Mouse (Mus musculus): ENCODE results near the gene Dnmt1.

Dnmt1 gene

GRCm38 (mm10) chr9:20888386-20888765 lies 71.3 kb downstream of the Dnmt1 start:
- in situ Hi-C loops (cut with MboI, MseI), result no loop called here

DNA sequence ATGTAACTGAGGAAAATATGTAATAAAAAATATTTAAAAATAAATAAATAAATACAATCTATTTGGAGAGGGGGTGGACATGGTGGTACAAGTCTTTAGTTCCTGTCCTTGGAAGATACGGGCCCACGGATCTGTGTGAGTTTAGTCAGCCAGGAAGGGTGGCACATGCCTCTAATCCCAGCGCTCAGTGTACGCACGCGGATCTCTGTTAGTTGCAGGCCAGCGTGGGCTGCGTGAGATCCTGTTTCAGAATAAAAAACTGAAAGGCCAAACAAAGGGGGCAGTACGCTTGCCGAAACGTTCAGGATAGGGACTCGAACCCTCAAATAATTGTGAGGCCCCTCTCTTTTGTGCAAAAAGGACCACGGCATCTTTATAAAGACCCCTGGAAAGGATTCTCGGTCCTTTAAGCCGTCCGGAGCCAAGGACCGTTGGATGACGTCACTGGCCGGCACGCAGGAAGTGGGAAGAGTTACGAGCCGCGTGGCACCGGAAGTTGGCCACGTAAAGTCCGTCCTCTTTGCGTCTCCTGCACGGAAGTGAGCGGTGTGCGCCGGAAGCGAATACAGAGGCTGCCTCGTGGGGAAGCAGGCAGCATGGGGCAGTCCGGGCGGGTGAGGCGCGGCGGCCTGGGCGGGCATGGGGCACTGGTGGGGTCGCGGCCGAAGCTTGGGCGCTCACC lies 71.8 kb downstream of the Dnmt1 start, which contains the start of gene Ppan:
Gene Ppan, plus strand, starts transcription at position 472 of the 682 bp plus-strand sequence.
- in situ Hi-C loops (cut with MboI, MseI), result no loop called here

- in situ Hi-C loops (cut with MboI, MseI), result no loop called here
Observed at GRCm38 (mm10) chr9:20887191-20887590, 72.5 kb downstream of the Dnmt1 start.

DNA sequence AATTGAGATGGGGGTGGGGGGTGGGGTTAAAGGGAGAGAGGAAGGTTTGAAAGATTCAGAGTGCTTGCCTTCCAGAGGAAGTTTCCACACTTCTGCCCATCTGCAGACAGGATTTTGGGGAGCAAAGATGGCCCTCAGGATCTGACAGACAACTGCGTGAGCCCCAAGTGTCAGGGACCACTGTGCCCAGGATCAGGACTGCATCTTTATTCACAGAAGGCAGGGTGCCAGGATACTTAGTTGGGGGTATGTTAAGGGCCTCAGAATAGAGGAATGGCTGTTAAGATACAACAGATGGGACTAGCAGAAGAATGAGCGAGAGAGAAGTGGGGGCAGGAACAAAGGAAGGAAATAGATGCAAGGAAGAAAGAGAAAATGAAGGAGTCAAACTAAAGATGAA lies 73.1 kb downstream of the Dnmt1 start:
- in situ Hi-C loops (cut with MboI, MseI), result no loop called here

DNA sequence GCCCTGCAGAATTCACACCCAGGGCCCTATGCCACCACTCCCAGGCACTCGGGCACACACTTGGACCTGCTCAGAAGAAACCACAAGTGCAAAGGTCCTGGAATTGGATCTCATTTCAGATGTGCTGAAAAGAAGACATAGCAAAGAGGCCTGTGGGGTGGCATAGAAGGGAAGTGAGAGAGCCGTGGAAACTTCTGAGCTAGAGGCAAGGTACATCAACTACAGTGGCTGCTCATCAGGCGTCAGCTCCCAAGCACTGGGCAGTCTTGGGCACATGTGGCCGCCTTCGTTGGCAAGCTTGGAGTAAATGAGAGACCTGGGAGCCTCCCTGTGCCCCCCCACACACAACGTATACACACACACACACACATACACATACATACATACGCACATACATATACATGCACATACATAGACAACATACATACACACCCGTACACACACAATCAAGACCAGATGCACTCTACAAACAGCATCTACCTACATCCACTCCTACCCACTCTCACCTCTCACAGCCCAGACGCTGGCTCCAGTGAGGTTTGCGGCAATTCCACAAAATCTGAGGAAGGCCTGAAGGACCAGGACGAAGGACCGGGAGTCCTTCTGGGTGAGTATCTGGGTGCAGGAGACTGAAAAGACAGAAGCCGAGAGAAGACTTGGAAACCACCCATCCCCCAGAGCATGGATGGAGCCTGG lies 80.4 kb downstream of the Dnmt1 start, which contains the start of gene Angptl6:
Gene Angptl6, minus strand, starts transcription at position 631 of the 696 bp plus-strand sequence.
- in situ Hi-C loops (cut with MboI, MseI), result no loop called here

- in situ Hi-C loops (cut with MboI, MseI), result no loop called here
Observed at GRCm38 (mm10) chr9:20878710-20879065, 81.0 kb downstream of the Dnmt1 start.

GRCm38 (mm10) chr9:20878041-20878709 lies 81.5 kb downstream of the Dnmt1 start:
- in situ Hi-C loops (cut with MboI, MseI), result no loop called here

DNA sequence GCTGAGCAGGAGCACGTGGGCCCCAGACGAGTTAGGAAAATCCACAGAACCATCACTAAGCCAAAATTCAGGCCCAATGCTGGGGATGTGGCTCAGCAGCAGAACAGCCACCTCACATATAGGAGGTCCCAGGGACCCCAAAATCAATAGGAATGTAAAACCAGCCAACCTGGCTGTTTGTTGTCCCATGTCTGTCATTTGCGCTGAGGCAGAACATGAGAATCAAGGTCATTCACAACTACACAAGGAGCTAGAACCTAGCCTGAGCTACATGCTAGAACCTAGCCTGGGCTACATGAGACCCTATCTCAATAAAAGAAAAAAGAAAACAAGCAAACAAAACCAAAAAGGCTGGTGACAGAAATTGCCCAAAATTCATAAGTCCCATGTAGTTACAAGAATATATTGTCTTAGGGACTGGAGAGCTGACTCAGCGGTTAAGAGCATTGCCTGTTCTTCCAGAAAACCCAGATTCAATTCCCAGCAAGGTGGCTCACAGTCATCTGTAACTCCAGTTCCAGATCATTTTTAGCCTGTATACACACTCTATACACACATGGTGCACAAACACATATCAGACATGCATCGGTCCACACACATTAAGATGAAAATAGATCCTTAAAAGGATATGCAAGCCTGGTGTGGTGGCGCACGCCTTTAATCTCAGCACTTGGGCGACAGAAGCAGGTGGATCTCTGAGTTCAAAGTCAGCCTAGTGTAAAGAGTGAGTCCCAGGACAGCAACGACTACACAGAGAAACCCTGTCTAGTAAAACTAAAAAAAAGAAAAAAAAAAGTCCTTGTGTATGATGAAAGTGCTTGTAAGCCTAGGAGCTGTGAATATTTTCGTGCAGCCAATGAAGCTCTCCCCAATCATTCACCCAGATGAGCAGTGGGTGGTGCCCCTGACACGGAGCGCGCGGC lies 82.3 kb downstream of the Dnmt1 start:
- in situ Hi-C loops (cut with MboI, MseI), result no loop called here

- in situ Hi-C loops (cut with MboI, MseI), result no loop called here
Observed at GRCm38 (mm10) chr9:20876318-20877117, 83.2 kb downstream of the Dnmt1 start.

DNA sequence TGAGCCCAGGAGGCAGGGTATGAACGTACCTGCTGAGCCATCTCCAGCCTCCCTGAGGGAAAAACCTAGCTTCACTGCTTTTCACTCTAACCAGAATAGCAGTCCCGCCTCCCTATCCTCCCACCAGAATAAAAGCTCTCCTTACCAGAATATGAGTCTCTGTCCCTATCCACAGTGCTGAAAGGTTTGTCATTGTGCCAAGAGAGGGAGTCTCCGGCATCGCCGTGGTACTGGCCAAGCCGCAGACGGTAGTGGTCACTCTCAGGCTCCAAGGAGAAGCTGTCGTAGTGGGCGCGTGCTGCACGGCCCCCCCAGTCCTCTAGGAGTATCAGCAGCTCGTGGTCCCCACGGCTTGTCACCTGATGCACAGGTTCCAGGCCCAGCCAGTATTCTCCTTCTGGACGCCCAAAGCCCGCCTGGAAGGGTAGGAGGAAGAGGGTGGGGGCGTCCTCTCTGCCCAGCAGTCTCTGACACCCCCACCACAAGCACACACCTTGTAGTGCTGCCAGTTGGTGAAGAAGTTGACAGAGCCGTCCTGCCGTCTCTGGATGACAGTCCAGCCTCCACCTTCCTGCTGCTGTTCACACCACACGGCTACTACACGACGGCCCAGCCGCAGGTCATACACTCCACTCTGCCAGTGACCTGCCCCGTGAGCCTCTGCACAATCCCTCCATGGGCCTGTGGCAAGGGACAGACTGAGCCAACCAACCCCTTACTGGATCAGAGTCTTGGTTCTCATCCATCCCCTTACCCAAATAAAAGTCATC lies 84.5 kb downstream of the Dnmt1 start:
- in situ Hi-C loops (cut with MboI, MseI), result no loop called here

GRCm38 (mm10) chr9:20873521-20873920 lies 86.2 kb downstream of the Dnmt1 start:
- in situ Hi-C loops (cut with MboI, MseI), result no loop called here

DNA sequence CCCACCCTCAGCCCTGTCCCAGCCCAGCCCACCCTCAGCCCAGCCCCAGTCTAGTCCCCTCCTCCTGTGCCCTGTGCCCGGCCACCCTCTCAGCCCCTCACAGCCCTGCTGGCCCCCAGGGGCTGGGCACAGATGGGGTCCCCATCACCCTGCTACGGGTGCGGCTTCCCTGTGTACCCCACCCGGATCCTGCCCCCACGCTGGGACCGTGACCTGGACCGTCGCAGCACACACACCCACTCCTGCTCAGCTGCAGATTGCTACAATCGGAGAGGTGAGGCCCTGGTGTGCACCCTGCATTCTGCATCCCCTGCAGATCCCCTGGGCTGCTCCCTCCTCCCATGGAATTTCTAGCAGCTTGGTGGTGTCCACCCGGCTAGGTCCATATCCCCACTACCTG lies 86.7 kb downstream of the Dnmt1 start:
- in situ Hi-C loops (cut with MboI, MseI), result no loop called here

DNA sequence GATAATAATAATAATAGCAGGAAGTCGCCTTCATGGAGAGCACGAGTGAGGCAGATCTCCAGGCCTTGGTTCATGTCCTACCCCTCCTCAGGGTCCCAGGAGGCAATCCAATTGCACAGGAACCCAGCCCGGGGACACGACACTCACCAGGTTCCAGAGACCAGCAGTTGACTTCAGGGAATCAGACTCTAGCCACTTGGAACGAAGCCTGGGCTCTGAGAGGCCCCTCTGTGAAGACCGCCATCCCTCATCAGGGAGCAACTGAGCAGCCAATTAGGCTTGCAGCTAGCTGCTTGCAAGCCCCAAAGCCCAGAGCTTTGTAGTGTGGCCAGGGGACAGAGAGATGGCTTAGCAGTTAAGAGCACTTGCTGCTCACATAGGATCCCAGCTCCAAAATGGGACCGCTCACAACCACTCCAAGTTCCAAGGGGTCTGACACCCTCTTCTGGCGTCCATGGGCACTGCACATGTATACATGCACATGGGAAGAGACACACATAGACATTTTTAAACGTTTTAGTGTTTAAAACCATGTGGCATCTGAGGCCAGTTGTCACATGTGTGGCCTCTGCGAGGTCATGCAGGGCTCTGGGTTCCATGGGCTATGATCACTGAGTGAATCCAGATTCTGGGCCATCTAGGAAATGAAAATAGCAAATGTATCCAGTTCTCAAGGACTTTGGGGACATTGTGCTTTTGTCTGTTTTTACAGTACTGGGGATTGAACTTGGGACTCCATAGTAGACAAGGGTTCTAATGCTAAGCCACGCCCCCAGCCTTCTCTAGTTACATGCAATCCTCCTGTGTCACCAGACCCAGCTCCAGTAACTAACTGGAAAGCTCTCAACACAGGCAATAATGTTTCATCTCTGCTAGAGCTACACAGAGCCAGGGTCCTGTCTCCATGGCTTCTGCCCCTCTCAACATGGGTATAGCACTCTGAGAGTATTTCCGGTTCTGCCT lies 89.2 kb downstream of the Dnmt1 start:
- in situ Hi-C loops (cut with MboI, MseI), result no loop called here

DNA sequence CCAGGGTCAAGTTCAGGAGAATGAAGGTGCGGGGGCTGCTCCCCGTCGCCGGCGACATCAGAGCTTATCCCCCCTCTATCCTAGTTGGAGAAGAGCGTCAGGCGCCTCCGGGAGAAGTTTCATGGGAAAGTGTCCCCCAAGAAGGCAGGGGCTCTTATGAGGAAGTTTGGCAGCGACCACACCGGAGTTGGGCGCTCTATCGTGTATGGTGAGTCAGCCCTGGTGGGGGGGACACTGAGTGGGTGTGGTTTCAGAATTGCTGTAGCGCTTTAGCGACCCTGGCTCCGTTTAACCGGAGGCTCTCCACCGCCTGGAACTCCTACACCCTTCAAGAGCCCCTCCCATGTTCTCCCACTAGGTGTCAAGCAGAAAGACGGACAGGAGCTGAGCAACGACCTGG lies 90.4 kb downstream of the Dnmt1 start:
- in situ Hi-C loops (cut with MboI, MseI), result no loop called here

DNA sequence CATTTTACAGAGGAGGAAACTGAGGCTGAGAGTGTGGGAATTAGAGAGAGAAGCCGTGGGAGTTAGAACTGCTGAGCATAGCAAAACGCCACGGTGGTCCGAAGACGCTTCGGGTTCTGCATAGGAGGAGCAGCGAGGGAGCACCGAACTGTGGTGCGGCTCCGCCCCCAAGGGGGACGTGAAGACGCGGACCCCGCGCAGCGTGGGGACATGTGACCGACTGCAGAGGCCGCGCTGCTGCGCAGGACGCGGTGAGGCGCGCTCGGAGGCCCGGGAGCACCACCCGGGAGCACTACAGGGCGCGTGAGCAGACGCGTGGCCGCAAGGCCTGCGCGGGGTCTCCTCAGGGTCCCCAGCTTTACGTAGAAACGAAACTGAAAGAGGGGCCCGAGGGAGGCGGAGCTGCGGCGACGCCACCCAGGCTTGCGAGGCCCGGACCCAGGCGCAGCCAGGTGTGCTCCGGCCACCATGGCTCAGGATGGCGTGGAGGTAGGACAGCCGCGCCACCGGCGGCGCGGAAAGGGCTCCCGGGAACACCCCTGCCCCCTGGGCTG lies 91.2 kb downstream of the Dnmt1 start, which contains the start of gene A230050P20Rik:
Gene A230050P20Rik, plus strand, starts transcription at position 195 of the 554 bp plus-strand sequence.
- in situ Hi-C loops (cut with MboI, MseI), result no loop called here

DNA sequence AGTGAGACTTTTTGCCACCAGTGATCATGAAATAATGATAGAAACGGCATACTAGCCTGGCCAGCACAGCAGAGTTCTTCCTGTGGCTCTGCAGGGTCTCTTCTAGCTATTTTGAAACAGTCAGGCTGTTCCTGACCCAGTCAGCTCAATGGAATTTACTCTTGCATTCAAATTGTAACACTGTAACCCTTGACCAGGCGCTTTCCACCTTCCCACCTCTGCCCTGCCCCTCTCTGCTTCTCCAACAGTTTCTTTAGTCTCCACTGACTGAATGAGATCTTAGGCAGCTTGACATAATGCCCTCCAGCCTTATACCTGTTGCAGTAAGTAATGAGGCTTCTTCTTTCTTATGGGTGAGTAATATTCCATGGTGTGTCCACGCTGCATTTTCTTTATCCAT lies 92.8 kb downstream of the Dnmt1 start:
- in situ Hi-C loops (cut with MboI, MseI), result no loop called here

GRCm38 (mm10) chr9:20862225-20862624 lies 97.5 kb downstream of the Dnmt1 start:
- in situ Hi-C loops (cut with MboI, MseI), result no loop called here

DNA sequence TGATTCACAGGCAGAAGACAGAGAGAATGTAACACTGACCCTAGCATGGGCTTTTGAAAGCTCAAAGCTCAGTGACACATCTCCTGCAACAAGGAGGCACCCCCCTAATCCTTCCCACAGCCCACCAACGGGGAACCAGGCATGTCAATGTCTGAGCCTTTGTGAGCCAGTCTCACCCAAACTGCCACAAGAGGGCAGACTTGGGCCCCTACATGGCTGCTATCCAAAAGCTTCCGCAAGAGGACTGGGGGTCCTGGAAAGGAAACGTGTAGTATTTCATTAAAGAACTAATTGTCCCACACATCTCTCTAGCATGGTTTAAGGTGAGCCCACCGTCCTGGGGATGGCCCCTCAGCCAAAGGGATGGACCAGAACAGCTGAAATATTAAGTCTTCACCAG lies 97.9 kb downstream of the Dnmt1 start:
- in situ Hi-C loops (cut with MboI, MseI), result no loop called here
